Mouse (Mus musculus): ENCODE measurements at regions not wholly inside any gene's neighbourhood (a gene's known extent, or its start where the extent isn't known, plus 50 kb on each side); places are given as distances from the start of the nearest gene placed in this dataset.
A peak's percentile ranks its signal among the peaks of the same experiment; 100 is the strongest.

DNA sequence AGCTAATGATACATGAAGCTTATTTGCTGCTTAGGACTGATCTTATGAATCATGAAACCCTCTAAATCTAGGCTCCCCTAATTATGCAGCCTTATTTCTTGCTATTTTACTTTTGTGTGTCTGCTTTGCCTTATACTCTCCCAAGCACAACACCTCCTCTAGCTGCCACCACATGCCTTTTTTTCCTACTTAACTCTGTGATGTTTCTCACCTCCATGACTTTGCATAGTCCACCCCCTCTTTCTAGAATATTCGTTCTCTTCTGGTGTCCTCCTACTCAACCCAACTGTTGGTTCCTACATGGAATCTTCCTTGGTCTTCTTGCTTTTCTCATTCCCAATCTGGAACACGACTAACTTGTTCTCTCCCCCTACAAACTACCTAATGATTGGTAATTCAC lies 456.7 kb downstream of the Gm21750 start:
- ATAC-seq (replicated peaks; ENCODE audit: low FRiP score, low read depth) (no peak), DNase-seq (ENCODE audit: low spot score) (no peak)
- H3K4me3 ChIP-seq (replicated peaks; ENCODE audit: low read depth, low read length): no peak overlapping the region
- H3K4me2 ChIP-seq (ENCODE audit: low read length): no peak overlapping the region
- no peak for TF ChIP-seq CTCF (IDR thresholded peaks at IDR 0.05; ENCODE audit: low read depth)
- H3K4me1 ChIP-seq (replicated peaks; ENCODE audit: insufficient read depth, low read length): no peaks in the 10 kb centered on the region
- no peak overlapping the region for H3K9ac ChIP-seq (ENCODE audit: low read depth, low read length)
- 76% methylated on average over 2 of the region's 2 CpGs for WGBS
- H3K9me3 ChIP-seq (replicated peaks; ENCODE audit: low read length): no peaks in the 10 kb centered on the region
- H3K36me3 ChIP-seq (ENCODE audit: insufficient read depth, low read length): no peaks in the 10 kb centered on the region
- H3K27ac ChIP-seq: no peak overlapping the region
- no peaks in the 10 kb centered on the region for H3K27me3 ChIP-seq (ENCODE audit: insufficient read depth, low read length)

DNA sequence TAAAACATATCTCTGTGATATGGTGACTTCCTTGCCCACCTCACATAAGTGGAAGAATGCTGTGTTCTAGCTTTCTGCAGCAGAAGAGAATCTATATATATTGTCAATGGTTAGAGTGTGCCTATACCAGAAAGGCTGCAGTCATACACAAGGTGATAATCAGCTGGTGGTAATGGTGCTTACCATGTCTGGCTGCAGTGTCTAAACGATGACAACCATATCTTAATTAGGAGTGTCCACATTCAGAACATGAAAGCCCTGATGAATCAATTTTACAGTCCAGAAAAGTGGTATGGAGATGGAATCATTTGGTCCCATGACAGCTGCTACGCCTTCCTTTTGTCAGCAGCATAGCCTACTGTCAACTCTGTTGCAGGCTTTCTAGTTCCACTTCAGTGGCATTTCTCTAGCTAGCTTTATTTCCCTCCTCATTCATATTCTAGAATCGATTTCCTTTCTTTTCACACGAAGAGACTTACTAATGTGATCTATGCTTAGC lies 484.2 kb downstream of the Gm21750 start:
- no peaks in the 10 kb centered on the region for H3K36me3 ChIP-seq (ENCODE audit: insufficient read depth, low read length)
- DNase-seq (ENCODE audit: low spot score) (no peak), ATAC-seq (replicated peaks; ENCODE audit: low FRiP score, low read depth) (no peak)
- no peak overlapping the region for H3K27ac ChIP-seq
- H3K4me3 ChIP-seq (replicated peaks; ENCODE audit: low read depth, low read length): no peak overlapping the region
- no peak for TF ChIP-seq CTCF (IDR thresholded peaks at IDR 0.05; ENCODE audit: low read depth)
- no peaks in the 10 kb centered on the region for H3K4me1 ChIP-seq (replicated peaks; ENCODE audit: insufficient read depth, low read length)
- WGBS: 89% methylated on average over 4 of the region's 4 CpGs
- H3K27me3 ChIP-seq (ENCODE audit: insufficient read depth, low read length): no peaks in the 10 kb centered on the region
- no peak overlapping the region for H3K9ac ChIP-seq (ENCODE audit: low read depth, low read length)
- H3K4me2 ChIP-seq (ENCODE audit: low read length): no peak overlapping the region
- H3K9me3 ChIP-seq (replicated peaks; ENCODE audit: low read length): no peaks in the 10 kb centered on the region

DNA sequence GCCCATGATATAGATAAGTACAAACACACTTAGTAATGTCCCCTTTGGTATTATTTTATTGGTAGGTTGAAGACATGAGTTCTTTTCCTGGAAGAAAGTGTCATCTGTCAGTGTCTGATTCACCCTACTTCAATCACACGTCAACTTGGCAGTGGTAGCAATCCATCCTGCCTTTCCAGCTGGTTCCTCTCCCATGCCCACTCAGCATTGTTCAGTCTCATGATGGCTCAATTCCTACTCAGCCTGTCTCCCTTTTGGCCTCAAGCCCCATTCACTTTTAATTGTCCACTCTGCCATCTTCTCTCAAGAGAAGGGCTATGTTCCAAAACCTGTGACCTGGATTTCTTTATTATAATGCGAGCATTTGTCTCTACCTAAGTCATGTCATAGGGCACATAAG lies 474.4 kb upstream of the Htr2a start:
- H3K36me3 ChIP-seq (ENCODE audit: insufficient read depth, low read length): no peaks in the 10 kb centered on the region
- no peak for TF ChIP-seq CTCF (IDR thresholded peaks at IDR 0.05; ENCODE audit: low read depth)
- H3K4me1 ChIP-seq (replicated peaks; ENCODE audit: insufficient read depth, low read length): no peaks in the 10 kb centered on the region
- no peak overlapping the region for H3K9ac ChIP-seq (ENCODE audit: low read depth, low read length)
- 91% methylated on average over 2 of the region's 2 CpGs for WGBS
- DNase-seq (ENCODE audit: low spot score) (no peak), ATAC-seq (replicated peaks; ENCODE audit: low FRiP score, low read depth) (no peak)
- H3K27ac ChIP-seq: no peak overlapping the region
- H3K27me3 ChIP-seq (ENCODE audit: insufficient read depth, low read length): no peaks in the 10 kb centered on the region
- no peak overlapping the region for H3K4me3 ChIP-seq (replicated peaks; ENCODE audit: low read depth, low read length)
- H3K4me2 ChIP-seq (ENCODE audit: low read length): no peak overlapping the region
- no peaks in the 10 kb centered on the region for H3K9me3 ChIP-seq (replicated peaks; ENCODE audit: low read length)

DNA sequence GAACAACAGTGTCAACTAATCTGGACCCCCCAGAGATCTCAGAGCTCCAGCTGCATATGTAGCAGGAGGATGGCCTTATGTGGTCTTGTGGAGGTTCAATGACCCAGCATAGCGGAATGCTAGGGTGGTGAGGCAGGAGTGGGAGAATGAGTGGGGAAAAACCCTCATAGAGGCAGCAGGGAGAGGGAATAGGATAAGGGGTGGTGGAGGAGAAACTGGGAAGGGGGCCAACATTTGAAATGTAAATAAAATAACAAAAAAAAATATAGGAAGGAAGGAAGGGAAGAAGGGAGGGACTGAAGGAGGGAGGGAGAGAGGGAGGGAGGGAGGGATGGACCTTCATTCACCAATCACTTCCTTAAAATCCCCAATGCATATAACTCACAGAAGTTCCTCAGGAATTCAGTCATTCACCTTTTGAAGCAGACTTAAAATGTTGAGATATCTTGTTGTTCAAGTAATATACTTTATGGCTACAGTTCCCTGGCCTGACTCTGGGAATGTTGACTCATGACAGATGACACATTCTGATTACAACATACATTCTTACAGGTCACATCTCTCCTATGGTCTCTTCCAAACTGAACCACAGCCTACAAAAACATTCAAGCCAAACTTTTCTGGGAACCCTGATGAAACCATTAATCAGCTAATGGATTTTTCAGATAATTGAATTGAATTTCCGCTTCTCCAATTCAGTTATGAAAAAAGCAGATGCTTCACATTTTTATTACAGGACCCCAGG lies 471.3 kb upstream of the Htr2a start:
- H3K4me3 ChIP-seq (replicated peaks; ENCODE audit: low read depth, low read length): no peak overlapping the region
- DNase-seq (ENCODE audit: low spot score): peak; percentile 43

DNA sequence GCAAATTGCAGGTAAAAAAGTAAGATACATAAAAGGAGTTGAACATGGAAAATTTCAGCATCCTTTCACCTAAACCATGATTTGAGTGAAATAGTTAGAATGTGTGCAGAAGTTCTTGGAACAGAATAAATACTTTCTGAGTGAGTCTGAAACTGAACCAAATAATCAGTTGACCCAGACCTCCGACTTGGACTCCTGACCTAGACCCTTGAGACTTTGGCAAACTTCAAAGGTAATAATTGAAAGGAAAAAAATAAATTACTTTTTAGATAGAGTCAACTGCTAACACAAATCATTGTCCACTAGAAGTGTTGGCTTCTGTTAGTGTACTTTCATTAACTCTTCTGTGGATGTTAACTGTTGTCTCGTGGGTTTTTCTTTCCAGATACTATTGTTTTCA lies 460.6 kb upstream of the Htr2a start:
- Histone ChIP-seq H3K9ac (ENCODE audit: low read depth, low read length) (no peak overlapping the region), H3K36me3 (ENCODE audit: insufficient read depth, low read length) (no peaks in the 10 kb centered on the region), H3K4me1 (replicated peaks; ENCODE audit: insufficient read depth, low read length) (no peaks in the 10 kb centered on the region), H3K27ac (no peak overlapping the region), H3K27me3 (ENCODE audit: insufficient read depth, low read length) (no peaks in the 10 kb centered on the region), H3K4me3 (replicated peaks; ENCODE audit: low read depth, low read length) (no peak overlapping the region), H3K9me3 (replicated peaks; ENCODE audit: low read length) (no peaks in the 10 kb centered on the region), H3K4me2 (ENCODE audit: low read length) (no peak overlapping the region)
- no peak for ATAC-seq (replicated peaks; ENCODE audit: low FRiP score, low read depth)
- DNase-seq (ENCODE audit: low spot score): no peak
- WGBS: 52% methylated on average over 2 of the region's 2 CpGs
- TF ChIP-seq CTCF (IDR thresholded peaks at IDR 0.05; ENCODE audit: low read depth): no peak

More for the DNA sequence above, 471.3 kb upstream of the Htr2a start:
- no peak overlapping the region for H3K4me2 ChIP-seq (ENCODE audit: low read length)
- no peak overlapping the region for H3K27ac ChIP-seq
- no peak overlapping the region for H3K9ac ChIP-seq (ENCODE audit: low read depth, low read length)
- no peak for TF ChIP-seq CTCF (IDR thresholded peaks at IDR 0.05; ENCODE audit: low read depth)
- no peaks in the 10 kb centered on the region for H3K36me3 ChIP-seq (ENCODE audit: insufficient read depth, low read length)
- no peak for ATAC-seq (replicated peaks; ENCODE audit: low FRiP score, low read depth)
- H3K4me1 ChIP-seq (replicated peaks; ENCODE audit: insufficient read depth, low read length): no peaks in the 10 kb centered on the region
- H3K27me3 ChIP-seq (ENCODE audit: insufficient read depth, low read length): no peaks in the 10 kb centered on the region
- H3K9me3 ChIP-seq (replicated peaks; ENCODE audit: low read length): no peaks in the 10 kb centered on the region
- WGBS: 57% methylated on average over 2 of the region's 2 CpGs

DNA sequence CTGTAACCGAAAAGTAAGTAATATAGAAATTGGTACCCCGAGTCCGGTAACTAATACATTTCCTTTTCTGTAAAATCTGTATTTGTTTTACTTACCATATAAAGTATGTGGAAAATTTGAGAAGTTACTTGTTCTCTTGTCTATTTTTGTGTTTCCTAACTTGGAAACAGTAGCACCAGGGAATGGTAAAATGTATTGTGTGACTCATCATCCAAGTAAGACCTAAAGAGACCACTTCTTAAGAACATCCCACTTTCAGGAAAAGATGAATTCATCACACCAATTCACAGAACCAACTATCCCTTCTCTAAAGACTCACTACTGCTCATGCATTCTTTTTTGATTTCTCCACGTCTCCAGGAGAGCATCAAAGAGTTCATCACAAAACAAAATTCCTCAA lies 457.6 kb upstream of the Htr2a start:
- no peaks in the 10 kb centered on the region for H3K9me3 ChIP-seq (replicated peaks; ENCODE audit: low read length)
- no peak overlapping the region for H3K9ac ChIP-seq (ENCODE audit: low read depth, low read length)
- no peaks in the 10 kb centered on the region for H3K36me3 ChIP-seq (ENCODE audit: insufficient read depth, low read length)
- no peaks in the 10 kb centered on the region for H3K27me3 ChIP-seq (ENCODE audit: insufficient read depth, low read length)
- 90% methylated on average over 4 of the region's 4 CpGs for WGBS
- H3K4me2 ChIP-seq (ENCODE audit: low read length): no peak overlapping the region
- ATAC-seq (replicated peaks; ENCODE audit: low FRiP score, low read depth) (no peak), DNase-seq (ENCODE audit: low spot score) (no peak)
- no peaks in the 10 kb centered on the region for H3K4me1 ChIP-seq (replicated peaks; ENCODE audit: insufficient read depth, low read length)
- H3K4me3 ChIP-seq (replicated peaks; ENCODE audit: low read depth, low read length): no peak overlapping the region
- H3K27ac ChIP-seq: no peak overlapping the region
- no peak for TF ChIP-seq CTCF (IDR thresholded peaks at IDR 0.05; ENCODE audit: low read depth)

DNA sequence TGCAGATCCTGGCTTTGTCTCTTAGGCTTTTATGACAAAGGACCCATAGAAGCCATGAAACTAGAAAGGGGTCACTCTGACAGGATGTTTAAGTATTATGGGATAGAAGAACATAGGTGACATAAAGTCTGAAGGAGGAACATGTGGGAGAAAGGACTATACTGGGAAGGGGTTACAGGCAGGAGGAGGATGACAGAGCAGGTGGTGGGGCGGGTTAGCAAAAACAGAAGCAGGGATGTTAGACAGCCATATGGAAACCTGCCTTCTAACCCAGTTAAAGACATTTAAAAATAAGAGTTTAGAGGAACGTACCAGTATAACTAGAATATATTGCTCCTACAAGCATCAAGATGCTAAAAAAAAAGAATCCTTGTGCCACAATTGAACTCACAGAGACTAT lies 438.9 kb upstream of the Htr2a start:
- Histone ChIP-seq H3K27ac (no peak overlapping the region), H3K36me3 (ENCODE audit: insufficient read depth, low read length) (no peaks in the 10 kb centered on the region), H3K9me3 (replicated peaks; ENCODE audit: low read length) (no peaks in the 10 kb centered on the region), H3K4me2 (ENCODE audit: low read length) (no peak overlapping the region), H3K4me3 (replicated peaks; ENCODE audit: low read depth, low read length) (no peak overlapping the region), H3K9ac (ENCODE audit: low read depth, low read length) (no peak overlapping the region), H3K27me3 (ENCODE audit: insufficient read depth, low read length) (no peaks in the 10 kb centered on the region), H3K4me1 (replicated peaks; ENCODE audit: insufficient read depth, low read length) (no peaks in the 10 kb centered on the region)
- ATAC-seq (replicated peaks; ENCODE audit: low FRiP score, low read depth) (no peak), DNase-seq (ENCODE audit: low spot score) (no peak)
- TF ChIP-seq CTCF (IDR thresholded peaks at IDR 0.05; ENCODE audit: low read depth): no peak
- 87% methylated on average over 2 of the region's 2 CpGs for WGBS
